Mouse (Mus musculus): ENCODE measurements around the gene Scgb1b19.
"Not testable (repeated sequence)": the region's sequence is repeated elsewhere in the genome, so short reads cannot be mapped to it uniquely, and the experiment has no call there.

Gene Scgb1b19

DNA sequence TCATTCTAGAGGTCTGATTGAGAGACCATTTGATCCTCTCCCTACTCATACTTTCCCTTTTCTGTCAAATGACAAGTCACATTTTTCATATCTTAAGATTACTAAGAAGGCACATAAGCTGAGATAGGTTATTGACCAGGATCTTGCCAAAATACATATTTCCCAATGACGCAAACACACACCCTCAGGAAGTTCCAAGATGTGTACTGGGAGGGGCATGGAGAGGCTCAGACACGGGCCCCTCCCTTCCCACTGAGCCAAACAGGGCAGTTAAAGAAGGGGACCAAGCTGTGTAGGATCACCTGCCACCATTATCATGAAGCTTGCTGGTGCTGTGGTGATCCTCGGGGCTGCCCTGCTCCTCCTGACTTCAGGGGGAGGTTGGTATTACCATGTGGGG is at the start of gene Scgb1b19:
Scgb1b19 (plus strand) TSS at position 301 of the 400 bp plus-strand sequence.
- DNase-seq: not testable (repeated sequence)

DNA sequence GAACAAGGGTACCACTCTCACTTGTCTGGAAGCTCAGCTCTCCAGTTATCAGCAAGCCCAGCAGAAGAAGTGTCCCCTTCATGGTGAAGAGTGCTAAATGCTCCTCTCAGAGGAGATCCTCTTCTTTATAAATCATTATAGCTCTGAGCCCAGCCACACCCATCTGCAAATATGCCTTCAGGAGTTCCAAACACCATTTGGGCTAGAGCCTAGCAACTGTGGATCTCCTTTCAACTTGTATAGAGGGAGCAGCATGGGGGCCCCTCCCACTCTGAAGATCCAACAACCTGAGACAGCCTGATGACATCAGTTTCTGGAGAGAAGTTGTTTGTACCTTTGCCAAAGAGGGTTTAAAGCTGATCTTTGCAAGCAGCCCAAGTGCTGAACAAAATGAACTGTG is 6.9 kb upstream of the Scgb1b19 start, which contains the start of gene Scgb2b19:
Scgb2b19 (minus strand) TSS at position 101 of the 400 bp plus-strand sequence.
- DNase-seq: not testable (repeated sequence)
